Mouse (Mus musculus): ENCODE data around the gene Tnfrsf13b.
"Not testable (repeated sequence)": the region's sequence is repeated elsewhere in the genome, so short reads cannot be mapped to it uniquely, and the experiment has no call there.

Tnfrsf13b gene

DNA sequence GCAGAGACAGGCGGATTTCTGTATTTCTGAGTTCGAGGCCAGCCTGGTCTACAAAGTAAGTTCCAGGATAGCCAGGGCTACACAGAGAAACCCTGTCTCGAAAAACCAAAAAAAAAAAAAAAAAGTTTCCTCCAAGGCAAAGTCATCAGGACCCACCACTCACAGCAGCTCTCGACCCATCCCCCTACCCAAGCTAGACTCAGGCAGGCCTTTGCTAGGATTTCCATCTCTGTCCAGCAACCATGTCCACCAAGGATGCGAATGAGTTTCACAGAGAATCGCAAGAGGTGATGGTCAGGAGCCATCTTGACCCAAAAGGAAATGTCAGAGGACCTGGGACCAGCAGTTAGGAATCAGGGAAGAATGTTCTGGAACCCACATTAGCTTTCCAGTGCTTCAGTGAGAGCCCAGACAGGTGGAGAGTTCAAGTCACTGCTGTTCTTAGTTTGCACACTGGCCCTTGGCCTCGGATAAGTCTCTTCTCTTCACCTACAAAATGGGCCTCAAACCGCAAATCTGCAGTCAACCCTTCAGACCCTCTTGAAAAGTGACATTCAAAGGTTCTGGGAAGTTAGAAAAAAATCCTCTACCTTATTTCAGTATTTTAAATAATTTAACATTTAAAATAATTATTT is 983 bp downstream of the Tnfrsf13b start:
- no peak for DNase-seq (ENCODE audit: low spot score)

DNA sequence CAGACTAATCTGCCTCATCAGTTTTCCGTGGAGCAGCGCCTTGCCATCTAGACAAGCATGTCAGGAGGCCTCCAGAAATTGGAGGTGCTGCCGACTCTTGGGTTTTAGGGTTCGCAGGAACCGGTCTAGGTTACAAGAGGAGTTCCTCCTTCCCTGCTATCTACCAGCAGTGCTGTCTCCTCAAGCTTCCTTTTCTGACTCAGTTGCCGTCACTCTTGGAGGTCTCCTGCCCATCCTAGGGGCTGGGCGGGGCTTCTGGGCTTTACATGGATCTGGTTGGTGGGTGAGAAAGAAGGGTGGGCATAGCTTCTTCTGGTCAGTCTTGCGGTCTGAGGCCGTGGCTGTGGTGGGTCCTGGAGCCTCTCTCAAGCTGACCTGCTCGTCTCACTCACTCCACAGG is 2.8 kb downstream of the Tnfrsf13b start:
- no peak for DNase-seq (ENCODE audit: low spot score)

DNA sequence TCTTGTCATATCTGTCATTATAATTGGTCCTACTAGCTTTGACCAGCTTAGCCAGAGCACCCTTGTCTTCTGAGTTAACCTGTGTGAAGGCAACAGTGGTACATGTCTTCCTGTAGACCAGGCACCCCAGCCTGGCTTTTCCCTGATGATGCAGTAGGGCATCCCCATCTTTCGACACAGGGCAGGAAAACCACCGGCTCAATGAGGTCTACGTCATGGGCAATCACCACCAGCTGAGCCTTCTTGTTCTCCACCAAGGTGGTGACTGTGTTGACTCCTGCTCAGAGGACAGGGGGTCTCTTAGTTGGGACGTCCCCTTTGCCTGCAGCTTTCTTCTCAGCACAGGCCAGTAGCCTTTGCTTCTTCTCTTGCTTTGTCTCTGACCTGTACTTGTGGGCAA is 4.1 kb downstream of the Tnfrsf13b start:
- not testable (repeated sequence) for DNase-seq (ENCODE audit: low spot score)

DNA sequence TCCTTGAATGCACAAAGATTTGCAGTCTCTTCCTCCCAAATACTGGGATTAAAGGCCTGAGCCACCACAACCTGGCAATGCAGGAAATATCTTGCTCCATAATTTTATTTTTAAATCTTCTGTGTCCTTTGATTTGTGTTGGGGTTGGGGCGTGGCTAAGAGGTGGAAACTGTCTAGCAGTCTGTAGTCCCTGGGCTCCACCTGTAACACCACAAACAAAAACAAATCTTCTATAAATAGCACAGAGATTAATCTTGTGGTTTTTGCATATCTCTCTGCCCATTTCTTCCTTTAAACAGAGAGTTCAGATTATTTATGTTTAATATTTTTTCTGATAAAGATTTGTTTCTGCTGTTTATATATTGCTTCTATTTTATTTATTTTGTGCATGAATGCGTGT is 6.4 kb downstream of the Tnfrsf13b start:
- no peak for DNase-seq (ENCODE audit: low spot score)

DNA sequence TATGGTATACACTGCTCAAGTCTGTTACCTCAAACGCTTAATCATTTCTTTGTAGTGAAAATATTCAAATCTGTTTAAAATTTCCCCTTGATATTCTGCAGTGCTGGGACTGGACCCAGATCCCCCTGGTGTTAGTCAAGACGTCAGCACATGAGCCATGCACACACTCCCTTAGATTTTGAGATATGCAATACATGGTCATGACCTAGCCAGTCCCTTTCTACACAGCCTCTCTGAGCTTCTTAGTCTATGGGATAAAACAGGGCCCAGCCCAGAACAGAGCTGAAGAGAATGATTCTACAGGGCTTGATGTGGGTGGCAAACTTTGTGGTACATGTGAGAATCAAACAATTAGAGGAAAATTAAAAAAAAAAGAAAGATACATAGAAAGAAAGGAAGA is 15.1 kb downstream of the Tnfrsf13b start:
- no peak for DNase-seq (ENCODE audit: low spot score)

DNA sequence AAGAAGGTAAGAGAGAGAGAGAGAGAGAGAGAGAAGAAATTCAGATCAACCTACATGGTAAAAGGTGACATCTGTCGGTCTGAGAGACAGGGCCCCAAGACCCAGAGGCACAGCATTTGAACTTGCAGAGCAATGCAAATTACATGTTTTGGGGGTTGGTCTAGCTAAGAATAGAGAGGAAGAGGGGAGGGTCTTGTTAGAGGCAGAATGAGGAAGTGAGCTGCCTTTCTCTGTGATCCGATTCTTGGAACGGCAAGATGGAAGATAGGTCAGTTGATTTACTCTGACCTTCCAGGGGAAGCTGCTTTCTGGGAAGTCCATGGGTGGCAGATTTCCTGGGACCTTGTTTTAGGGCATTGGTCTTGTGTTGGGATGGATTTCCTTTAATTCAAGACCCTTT is 15.7 kb downstream of the Tnfrsf13b start:
- DNase-seq (ENCODE audit: low spot score) = no peak

DNA sequence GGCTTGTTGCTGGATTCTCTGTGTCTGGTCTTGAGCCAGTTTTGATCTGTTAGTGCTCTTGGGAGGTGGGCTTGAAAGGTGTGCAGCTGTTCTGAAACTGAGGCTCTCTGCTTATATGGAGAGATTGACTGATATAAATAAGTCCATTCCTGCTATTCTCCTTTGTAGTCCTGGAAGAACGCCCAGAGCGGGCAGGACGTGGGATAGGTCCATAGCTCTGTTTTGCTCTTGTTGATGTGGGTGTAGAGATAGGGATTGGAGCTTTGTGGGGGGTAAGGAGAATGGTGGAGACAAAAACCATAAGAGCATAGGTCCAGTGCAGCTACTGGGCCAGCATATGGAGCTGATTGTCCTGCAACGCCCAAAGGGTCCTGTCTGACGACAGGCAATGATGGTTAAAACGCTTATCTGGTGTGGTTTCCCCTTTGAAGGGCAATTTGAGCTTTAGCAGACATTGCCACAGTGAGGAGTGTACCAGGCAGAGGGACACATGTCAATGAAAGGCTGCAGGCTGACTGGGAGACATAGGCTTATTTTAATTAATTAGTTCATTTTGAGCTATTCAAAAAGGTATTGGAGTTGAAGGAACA is 16.5 kb downstream of the Tnfrsf13b start:
- DNase-seq (ENCODE audit: low spot score) = no peak

DNA sequence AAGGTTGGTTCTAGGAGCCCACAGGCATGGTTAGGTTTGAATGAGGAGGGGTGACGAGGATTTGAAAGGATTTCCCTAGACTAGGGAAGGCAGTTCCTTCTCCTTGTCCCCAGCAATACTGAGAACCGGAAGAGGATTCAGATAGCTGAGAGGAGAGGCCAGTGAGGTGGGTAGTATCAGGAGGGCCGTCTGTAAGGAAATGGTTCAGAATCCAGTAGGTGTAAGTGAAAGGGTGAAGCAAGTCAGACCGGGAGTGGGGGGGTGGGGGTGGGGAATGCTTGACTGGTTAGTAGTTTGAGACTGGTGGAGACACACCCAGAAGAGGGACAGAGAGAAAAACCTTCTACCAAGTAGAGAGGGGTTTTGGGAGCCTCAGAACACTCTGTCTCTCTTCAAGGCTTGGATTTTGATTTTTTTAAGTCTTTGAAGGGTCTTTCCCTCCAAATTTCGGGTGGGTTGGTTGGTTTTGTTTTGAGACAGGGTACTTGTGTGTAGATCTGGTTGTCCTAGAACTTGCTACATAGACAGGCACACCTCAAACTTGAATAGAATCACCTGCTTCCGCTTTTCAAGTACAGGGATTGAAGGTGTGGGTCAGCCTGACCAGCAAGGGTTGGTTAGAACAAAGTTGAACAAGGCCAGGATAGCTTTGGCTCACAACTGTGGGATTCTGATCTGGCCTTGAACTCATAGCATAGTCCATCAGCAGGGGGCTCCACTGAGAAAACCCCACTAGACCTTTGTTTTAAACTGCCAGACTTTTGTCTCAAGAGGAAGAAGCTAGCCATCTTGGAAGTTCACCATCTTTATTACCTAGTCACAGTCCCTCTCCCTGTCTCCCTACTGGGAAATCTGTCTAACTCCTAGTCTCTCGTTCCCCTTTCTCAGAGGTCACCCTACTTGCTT is 17.3 kb downstream of the Tnfrsf13b start:
- DNase-seq (ENCODE audit: low spot score) = peak; percentile 37

DNA sequence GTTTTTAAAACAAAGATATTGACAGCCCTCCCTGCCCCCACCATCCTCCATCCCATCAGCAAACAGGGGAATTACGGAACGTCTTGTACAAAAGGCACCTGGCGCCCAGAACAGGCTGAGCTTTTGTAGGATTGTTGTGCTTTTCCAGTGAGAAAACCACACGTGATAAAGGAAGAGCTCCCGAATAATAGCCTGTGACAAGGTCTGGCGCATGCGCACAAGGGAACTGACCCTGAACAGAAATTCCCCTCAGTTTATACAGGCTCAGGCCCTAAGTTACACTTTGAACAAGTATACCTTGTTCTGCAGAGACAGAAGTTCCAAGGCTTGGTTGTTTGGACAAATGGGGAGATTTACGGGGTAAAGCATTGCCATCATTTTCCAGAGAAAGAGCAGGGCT is 19.0 kb downstream of the Tnfrsf13b start:
- peak; percentile 51 for DNase-seq (ENCODE audit: low spot score)

DNA sequence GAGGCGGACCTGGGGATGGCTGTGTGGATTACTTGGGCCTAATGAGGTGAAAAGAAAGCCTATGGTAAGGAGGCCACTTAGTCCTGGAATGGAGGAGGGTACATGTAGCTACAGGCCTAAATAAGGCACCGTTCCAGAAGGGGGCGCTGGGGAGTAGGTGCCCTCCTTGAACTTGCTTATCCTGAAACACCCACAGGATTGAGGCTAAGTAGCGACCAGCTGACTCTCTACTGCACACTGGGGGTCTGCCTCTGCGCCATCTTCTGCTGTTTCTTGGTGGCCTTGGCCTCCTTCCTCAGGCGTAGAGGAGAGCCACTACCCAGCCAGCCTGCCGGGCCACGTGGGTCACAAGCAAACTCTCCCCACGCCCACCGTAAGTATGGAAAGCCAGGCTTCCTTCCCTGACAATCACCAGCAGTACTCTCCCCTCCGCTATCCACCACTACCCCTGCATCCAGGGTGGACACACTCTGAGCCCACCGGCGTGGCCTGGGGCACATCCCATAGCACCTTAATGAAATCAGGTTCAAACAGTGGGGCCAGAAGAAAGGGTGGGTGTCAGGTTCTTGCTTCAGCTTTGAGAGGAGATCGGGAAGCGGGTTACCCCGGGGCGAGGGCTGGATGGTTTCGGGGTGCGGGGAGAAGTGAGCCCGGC is 20.2 kb downstream of the Tnfrsf13b start:
- DNase-seq (ENCODE audit: low spot score) = peak; percentile 74

DNA sequence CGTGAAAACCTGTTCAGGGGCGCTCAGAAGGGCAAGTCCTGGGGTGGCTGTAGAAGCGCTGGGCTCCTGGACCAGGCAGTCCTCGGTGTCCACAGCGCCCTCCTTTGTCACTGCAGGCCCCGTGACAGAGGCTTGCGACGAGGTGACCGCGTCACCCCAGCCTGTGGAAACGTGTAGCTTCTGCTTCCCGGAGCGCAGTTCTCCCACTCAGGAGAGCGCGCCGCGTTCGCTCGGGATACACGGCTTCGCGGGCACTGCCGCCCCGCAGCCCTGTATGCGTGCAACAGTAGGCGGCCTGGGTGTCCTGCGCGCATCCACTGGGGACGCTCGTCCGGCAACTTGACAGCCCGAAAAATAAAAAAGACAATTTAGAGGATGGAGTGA is 20.7 kb downstream of the Tnfrsf13b start:
- peak; percentile 65 for DNase-seq (ENCODE audit: low spot score)

DNA sequence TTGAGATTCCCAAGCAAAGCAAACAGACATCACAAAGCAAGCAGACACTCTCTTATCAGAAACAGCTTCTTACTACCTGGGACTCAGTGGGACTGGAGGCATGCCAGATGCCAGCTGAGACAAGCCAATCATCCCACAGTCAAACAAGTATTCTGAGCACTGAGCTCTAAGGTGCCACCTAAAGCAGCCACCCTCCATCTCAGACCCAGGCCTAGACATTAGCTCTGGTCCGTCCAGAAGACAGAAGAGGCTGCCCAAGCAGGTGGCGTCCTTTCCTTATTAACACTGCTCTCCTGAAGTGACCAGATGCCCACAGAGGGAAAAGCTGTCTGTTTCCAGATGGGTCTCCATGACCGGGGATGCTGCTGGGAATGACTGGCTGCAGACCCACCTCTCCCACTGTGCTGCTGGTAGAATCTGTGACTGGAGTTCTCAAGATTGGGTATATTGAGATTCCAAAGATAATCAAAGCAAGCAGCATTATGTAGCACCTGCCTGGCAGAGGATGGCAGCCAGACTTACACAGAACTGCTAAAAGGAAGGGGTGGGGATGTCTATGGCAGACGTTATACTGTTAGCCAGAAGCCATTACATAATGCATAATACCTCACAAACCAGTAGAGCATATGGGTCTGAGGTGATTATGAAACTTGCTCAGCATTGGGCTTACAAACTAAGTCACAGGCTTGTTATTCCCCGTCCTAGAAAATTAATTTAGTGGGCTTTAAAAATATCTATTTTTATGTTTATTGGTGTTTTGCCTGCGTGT is 23.9 kb downstream of the Tnfrsf13b start:
- DNase-seq (ENCODE audit: low spot score) = no peak

DNA sequence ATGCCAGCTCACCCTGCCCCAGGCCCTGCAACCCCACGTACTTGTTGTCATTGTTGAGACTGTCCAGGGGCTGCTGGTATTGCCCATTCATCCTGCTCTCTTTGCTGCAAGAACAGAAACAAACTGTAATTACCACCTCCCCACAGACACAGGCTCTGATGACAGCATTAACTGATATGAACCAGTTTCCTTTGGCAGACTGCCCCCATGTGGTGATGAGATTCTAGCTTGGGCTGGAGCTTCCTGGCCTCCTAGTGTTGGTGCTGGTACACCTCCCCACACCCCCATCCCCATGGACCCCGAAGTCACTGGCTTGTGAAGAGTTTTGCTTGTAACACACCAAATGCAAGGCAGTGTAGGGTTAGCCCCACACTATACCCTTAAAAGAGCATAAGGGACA is 29.2 kb downstream of the Tnfrsf13b start:
- peak; percentile 28 for DNase-seq (ENCODE audit: low spot score)

DNA sequence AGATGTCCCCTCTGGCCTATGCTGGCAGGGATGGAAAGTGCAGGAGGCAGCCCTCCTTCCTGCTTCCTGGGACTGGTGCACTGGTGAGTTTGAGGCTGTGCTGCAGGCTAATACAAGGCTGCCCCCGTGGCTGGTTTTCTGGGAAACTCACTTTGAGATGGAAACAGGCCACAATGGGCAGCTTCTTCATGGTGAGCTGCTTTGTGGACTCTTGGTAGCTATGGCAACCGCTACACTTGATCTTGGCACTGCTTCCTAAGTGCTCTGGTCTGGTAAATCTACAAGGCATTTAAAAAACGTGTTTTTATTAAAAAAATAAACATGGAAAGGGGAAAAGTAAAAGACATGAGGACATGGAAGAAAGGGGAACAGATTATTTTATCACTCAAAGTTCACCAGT is 31.6 kb downstream of the Tnfrsf13b start:
- no peak for DNase-seq (ENCODE audit: low spot score)

DNA sequence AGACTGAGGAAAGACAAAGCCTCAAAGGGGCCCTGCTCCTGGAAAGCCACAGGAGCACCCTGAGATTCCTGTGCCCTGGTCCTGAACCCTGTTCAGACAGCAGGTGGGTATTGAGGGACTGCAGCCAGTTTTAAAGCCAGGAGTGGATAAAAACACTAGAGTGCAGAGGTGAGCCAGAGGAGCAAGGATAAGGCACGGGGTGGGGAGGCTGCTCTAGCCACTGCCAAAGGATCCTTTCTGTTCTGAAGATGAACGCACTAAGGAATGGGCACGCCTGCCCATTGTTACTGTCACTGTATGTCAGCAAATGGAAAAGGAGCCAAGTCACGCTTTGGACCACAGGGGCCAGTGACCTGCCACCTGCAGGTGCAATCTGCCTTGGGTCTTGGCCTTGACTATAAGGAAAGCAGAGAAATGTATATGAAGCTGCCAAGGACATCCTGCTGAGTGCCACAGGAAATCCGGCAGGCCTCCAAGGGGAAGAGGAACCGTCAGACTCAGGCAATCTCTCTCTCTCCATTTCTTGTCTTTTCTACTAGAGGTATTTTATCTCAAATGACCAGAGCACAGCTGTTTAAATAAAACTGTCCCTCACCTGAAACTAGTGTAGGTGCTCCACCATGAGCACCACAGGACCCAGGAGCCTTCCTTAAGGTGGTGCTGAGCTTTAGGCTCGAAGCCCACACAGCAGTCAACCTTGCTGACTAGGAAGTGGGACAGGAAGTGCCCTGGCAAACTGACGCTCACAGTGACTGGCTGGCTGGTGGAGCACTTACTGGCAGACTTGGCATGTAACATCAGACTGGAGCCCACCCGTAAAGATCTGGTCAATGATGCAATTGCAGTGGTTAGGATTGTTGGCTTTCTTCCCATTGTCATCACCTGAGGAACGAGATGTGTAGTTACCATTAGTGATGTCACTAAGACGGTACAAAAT is 33.5 kb downstream of the Tnfrsf13b start:
- no peak for DNase-seq (ENCODE audit: low spot score)

DNA sequence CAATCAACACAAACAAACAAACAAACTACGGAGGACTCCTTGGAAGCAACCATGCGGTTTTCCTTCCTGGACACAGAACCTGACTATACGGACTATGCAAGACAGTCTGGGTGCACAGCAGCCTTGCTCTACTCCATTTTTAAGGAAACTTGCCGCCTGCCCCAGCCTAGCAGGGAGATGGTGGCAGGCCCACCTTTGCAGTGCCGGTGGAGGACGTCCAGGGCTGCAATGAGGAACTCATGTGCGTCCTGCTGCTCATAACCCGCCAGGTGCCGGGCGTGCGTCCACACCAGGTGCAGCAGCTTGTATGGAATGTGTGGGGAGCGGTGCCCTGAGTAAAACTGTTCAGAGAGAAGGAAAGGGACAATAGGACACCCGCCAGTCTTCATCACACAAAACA is 34.6 kb downstream of the Tnfrsf13b start:
- no peak for DNase-seq (ENCODE audit: low spot score)

DNA sequence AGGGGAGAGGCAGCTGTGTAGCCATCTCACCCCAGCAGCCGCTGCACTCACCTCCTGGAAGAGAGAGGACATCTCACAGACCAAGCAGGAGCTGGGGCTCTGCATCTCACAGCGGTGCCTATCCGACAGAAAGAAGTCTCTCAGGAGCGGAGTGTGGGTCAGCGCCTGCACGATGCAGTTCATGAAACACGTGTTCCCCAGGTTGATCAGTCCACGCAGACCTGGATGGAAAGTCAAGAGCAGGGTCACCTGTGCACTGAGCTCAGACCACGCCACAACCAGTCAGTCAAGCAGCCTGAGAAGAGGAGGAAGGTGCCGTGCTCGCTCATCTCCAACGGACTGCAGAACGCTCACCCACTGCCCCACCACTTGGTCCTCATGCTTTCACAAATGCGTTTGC is 36.2 kb downstream of the Tnfrsf13b start:
- no peak for DNase-seq (ENCODE audit: low spot score)

DNA sequence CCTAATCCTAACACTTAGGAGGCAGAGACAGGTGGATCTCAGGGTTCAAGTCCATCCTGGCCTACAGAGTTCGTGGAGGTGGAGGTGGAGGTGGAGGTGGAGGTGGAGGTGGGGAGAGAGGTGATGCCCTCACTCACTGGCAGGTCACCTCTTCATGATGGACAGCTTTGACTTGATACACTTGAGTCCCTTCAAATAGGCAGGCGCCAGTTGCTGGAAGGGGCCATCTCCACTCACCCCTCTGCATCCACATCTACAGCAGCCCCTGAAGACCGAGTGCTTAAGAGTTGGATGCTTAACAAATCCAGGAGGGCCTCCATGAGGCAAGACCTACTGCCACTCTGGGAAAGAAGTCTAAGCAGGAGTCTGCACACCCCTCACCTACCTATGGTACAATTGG is 36.8 kb downstream of the Tnfrsf13b start:
- no peak for DNase-seq (ENCODE audit: low spot score)

DNA sequence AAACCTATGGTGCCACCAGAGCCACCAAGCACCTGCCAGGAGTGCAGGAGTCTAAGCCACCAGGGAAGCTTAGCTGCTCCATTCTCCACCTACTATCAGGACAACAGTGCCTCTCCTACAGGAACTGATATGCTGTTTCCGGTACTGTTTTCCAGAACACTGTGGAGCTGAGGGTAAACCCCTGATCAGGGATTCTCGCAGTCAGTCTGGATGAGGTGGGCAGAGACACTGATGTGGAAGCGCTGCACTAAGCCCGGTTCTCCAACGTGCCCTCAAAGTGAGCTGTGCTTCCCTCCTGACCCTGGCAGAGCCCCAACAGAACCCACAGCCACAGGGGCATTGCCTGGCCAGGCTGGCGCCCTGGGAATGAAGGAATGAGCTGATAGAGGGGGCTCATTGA is 37.8 kb downstream of the Tnfrsf13b start:
- DNase-seq (ENCODE audit: low spot score) = no peak

DNA sequence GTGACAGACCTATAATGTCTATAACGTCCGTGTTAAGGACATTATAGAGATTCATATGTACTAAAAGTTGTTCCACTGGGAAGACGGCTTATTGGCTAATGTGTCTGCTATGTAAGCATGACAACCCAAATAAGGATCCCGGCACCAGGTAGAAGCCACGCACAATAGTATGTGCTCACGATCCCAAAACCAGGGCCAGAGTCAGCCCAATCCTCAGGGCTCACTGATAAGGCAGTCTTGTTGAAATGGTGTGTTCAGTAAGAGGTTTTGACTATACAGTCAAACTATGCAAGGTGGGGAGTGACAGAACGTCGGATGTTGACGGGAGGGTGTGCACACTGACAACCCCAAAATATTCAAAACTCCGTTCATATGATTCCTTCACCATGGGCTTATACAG is 38.3 kb downstream of the Tnfrsf13b start:
- DNase-seq (ENCODE audit: low spot score) = no peak

DNA sequence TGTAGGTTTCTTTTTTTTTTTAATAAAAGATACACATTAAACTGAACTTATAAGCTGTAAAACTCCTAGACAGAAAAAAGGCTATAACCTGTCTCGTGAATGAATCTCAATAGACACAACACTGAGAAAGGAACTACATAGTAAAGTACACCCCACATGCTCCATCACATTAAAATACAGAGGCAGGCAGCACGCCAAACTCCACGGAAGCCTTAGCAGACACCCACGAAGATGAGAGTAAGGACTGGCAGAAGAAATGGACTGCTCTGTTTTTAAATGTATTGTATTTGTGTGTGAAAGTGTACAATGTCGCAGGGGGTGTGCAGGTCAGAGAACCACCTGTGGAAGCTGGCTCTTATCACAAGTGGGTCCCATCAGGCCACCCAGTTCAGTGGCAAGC is 43.6 kb downstream of the Tnfrsf13b start:
- DNase-seq (ENCODE audit: low spot score) = no peak
